ENCODE assay signal across 8 mouse cellular contexts in the genomic region with DNA sequence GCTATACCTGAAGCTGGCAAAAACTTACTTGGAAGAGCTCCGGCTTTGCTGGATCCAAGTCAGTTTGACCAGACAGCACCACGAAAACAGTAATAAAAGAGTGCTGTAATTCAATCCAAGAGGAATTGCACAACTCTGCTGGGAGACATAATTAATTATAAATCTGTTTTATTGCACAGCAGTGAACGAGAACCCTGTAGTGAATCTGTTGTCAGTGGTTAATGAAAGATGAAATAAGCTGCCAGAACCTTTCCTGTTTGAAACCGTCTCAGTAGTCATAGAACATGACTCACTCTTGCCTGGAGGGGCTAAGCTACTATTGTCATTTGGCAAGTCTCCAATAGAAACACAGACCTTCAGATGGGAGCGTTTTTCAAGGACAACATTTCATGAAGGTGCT. TPM values are rescaled to one million over a fixed set of nuclear protein-coding genes. Genes with fewer than 3 reads are reported as not detected.
DNase-seq lines count a peak whose midpoint lies in the region; ATAC-seq lines count a peak whose summit lies in the region.

No protein-coding gene starts in this region.

- no peaks in the 10 kb centered on the region for H3K36me3 ChIP-seq in heart, embryonic 10.5 days
- no peaks in the 10 kb centered on the region for H3K36me3 ChIP-seq in forebrain, embryonic 15.5 days
- H3K36me3 ChIP-seq in limb, embryonic 13.5 days: no peaks in the 10 kb centered on the region
- no peaks in the 10 kb centered on the region for H3K36me3 ChIP-seq in stomach, embryonic 15.5 days

- 61% methylated on average over 5 of the region's 5 CpGs for WGBS in heart, embryonic 10.5 days
- 49% methylated on average over 5 of the region's 5 CpGs for WGBS in forebrain, embryonic 15.5 days
- WGBS in limb, embryonic 13.5 days: 35% methylated on average over 5 of the region's 5 CpGs
- WGBS in stomach, embryonic 15.5 days: 29% methylated on average over 5 of the region's 5 CpGs

- H3K4me3 ChIP-seq in heart, embryonic 10.5 days: peak overlapping the region; percentile 74
- H3K4me3 ChIP-seq in forebrain, embryonic 15.5 days: peak overlapping the region; percentile 72
- H3K4me3 ChIP-seq in limb, embryonic 13.5 days: peak overlapping the region; percentile 65
- H3K4me3 ChIP-seq in stomach, embryonic 15.5 days (replicated peaks): peak overlapping the region; percentile 73

- intact Hi-C loops in heart, postnatal 25 days (cut with DNase I): no loop called here

- no peak for ATAC-seq in forebrain, embryonic 15.5 days (replicated peaks)
- ATAC-seq in limb, embryonic 13.5 days (ENCODE audit: low FRiP score, low read depth): no peak
- no peak for ATAC-seq in stomach, embryonic 15.5 days (ENCODE audit: insufficient read depth, low FRiP score, low read depth)

- no peaks in the 10 kb centered on the region for H3K9me3 ChIP-seq in heart, embryonic 10.5 days
- no peaks in the 10 kb centered on the region for H3K9me3 ChIP-seq in forebrain, embryonic 15.5 days
- no peaks in the 10 kb centered on the region for H3K9me3 ChIP-seq in limb, embryonic 13.5 days
- no peaks in the 10 kb centered on the region for H3K9me3 ChIP-seq in stomach, embryonic 15.5 days

- peak overlapping the region; percentile 85; the same call in 1 of the 2 replicates for H3K9ac ChIP-seq in forebrain, embryonic 15.5 days (replicated peaks)
- peak overlapping the region; percentile 81 for H3K9ac ChIP-seq in limb, embryonic 13.5 days
- H3K9ac ChIP-seq in stomach, embryonic 15.5 days: peak overlapping the region; percentile 74; the same call in 1 of the 2 replicates

- peaks cover 5% of the 10 kb centered on the region for H3K4me1 ChIP-seq in heart, embryonic 10.5 days
- peaks cover 20% of the 10 kb centered on the region for H3K4me1 ChIP-seq in forebrain, embryonic 15.5 days
- peaks cover 14% of the 10 kb centered on the region for H3K4me1 ChIP-seq in limb, embryonic 13.5 days
- H3K4me1 ChIP-seq in stomach, embryonic 15.5 days: peaks cover 3% of the 10 kb centered on the region; the same call in 1 of the 2 replicates

- H3K27ac ChIP-seq in heart, embryonic 10.5 days: peak overlapping the region; percentile 97
- peak overlapping the region; percentile 96; the same call in 1 of the 2 replicates for H3K27ac ChIP-seq in forebrain, embryonic 15.5 days (replicated peaks)
- H3K27ac ChIP-seq in limb, embryonic 13.5 days: peak overlapping the region; percentile 97; the same call in 1 of the 2 replicates
- H3K27ac ChIP-seq in stomach, embryonic 15.5 days: peak overlapping the region; percentile 97; the same call in 1 of the 2 replicates

- no peaks in the 10 kb centered on the region for H3K27me3 ChIP-seq in heart, embryonic 10.5 days (ENCODE audit: insufficient read depth, poor library complexity, severe bottlenecking)
- H3K27me3 ChIP-seq in forebrain, embryonic 15.5 days: no peaks in the 10 kb centered on the region
- H3K27me3 ChIP-seq in limb, embryonic 13.5 days: no peaks in the 10 kb centered on the region
- H3K27me3 ChIP-seq in stomach, embryonic 15.5 days (replicated peaks): no peaks in the 10 kb centered on the region

- peak overlapping the region; percentile 78 for H3K4me2 ChIP-seq in forebrain, embryonic 15.5 days (replicated peaks)
- H3K4me2 ChIP-seq in limb, embryonic 13.5 days (replicated peaks): peak overlapping the region; percentile 93
- peak overlapping the region; percentile 64 for H3K4me2 ChIP-seq in stomach, embryonic 15.5 days

- DNase-seq in heart, embryonic 10.5 days (ENCODE audit: low spot score): no peak
- DNase-seq in heart, postnatal 25 days (ENCODE audit: low spot score): no peak
- DNase-seq in MN1 (ENCODE audit: low spot score): peak; percentile 82
- DNase-seq in ovary, adult 18-20 months (ENCODE audit: low spot score): no peak
- DNase-seq in cerebellum, adult 8-10 months: no peak

RNA-seq across cellular contexts. Expression of a gene that starts 0.7 kb away (rescaled TPM):
- polyA plus RNA-seq in heart, embryonic 10.5 days (2016; fragmentation: Nextera tagmentation; extraction: Ambion mirVana): 39.3 and 46.0 TPM in 2 replicates
- total RNA-seq in heart, postnatal 25 days (2021): 10 to 100 TPM; 16.2 to 21.3 TPM
- 100 and 101 TPM in 2 replicates for polyA plus RNA-seq in forebrain, embryonic 15.5 days (2015; fragmentation: Nextera tagmentation; extraction: Ambion mirVana)
- 64.5 and 66.0 TPM in 2 replicates for polyA plus RNA-seq in limb, embryonic 13.5 days (2015; fragmentation: Nextera tagmentation; extraction: Ambion mirVana)
- polyA plus RNA-seq in stomach, embryonic 15.5 days (2015; fragmentation: Nextera tagmentation; extraction: Ambion mirVana): 52.2 and 57.9 TPM in 2 replicates

RNA-seq across cellular contexts. Expression of a gene that starts 22.8 kb away (rescaled TPM):
- 44.3 and 61.7 TPM in 2 replicates for polyA plus RNA-seq in heart, embryonic 10.5 days (2016; fragmentation: Nextera tagmentation; extraction: Ambion mirVana)
- 10 to 100 TPM; 20.4 to 27.1 TPM for total RNA-seq in heart, postnatal 25 days (2021)
- 102 TPM in 2 replicates for polyA plus RNA-seq in forebrain, embryonic 15.5 days (2015; fragmentation: Nextera tagmentation; extraction: Ambion mirVana)
- polyA plus RNA-seq in limb, embryonic 13.5 days (2015; fragmentation: Nextera tagmentation; extraction: Ambion mirVana): 102 and 111 TPM in 2 replicates
- polyA plus RNA-seq in stomach, embryonic 15.5 days (2015; fragmentation: Nextera tagmentation; extraction: Ambion mirVana): 61.6 and 63.3 TPM in 2 replicates

RNA-seq across cellular contexts. Expression of a gene that starts 23.1 kb away (rescaled TPM):
- polyA plus RNA-seq in heart, embryonic 10.5 days (2016; fragmentation: Nextera tagmentation; extraction: Ambion mirVana): 45.4 and 46.2 TPM in 2 replicates
- 10 to 100 TPM; 19.4 to 25.0 TPM for total RNA-seq in heart, postnatal 25 days (2021)
- polyA plus RNA-seq in forebrain, embryonic 15.5 days (2015; fragmentation: Nextera tagmentation; extraction: Ambion mirVana): 72.7 and 76.1 TPM in 2 replicates
- polyA plus RNA-seq in limb, embryonic 13.5 days (2015; fragmentation: Nextera tagmentation; extraction: Ambion mirVana): 60.8 and 62.9 TPM in 2 replicates
- polyA plus RNA-seq in stomach, embryonic 15.5 days (2015; fragmentation: Nextera tagmentation; extraction: Ambion mirVana): 44.1 and 46.1 TPM in 2 replicates
